Mouse (Mus musculus) CD4-positive helper T cell, adult 2 months (primary cell): Measurements from ENCODE around the gene Acadvl.

Source experiments
- DNase-seq: peaks from one replicate; pipeline ENCODE4 v3.0.0-alpha.2; 2012; ENCODE audit warnings: low read depth, missing footprints, low spot score

Acadvl gene

GRCm38 (mm10) chr11:69980196-69981140, 34.7 kb downstream of the Acadvl start:
- peak; percentile 95 for DNase-seq

- peak; percentile 41 for DNase-seq
These were observed 35.4 kb downstream of the Acadvl start for GRCm38 (mm10) chr11:69979827-69980195.

- no peak for DNase-seq
These were observed 38.9 kb downstream of the Acadvl start for GRCm38 (mm10) chr11:69976271-69976670.

GRCm38 (mm10) chr11:69974907-69975306, 40.3 kb downstream of the Acadvl start:
- DNase-seq: no peak

- DNase-seq: no peak
These were observed 44.4 kb downstream of the Acadvl start for GRCm38 (mm10) chr11:69970775-69971174.

GRCm38 (mm10) chr11:69970222-69970621, 45.0 kb downstream of the Acadvl start:
- no peak for DNase-seq

- no peak for DNase-seq
These were observed 46.4 kb downstream of the Acadvl start for GRCm38 (mm10) chr11:69968793-69969192.

GRCm38 (mm10) chr11:69966860-69967517, 48.2 kb downstream of the Acadvl start:
- DNase-seq: no peak

- peak; percentile 26 for DNase-seq
These were observed 49.0 kb downstream of the Acadvl start for GRCm38 (mm10) chr11:69966006-69966859.

- DNase-seq: peak; percentile 14
These were observed 49.8 kb downstream of the Acadvl start for GRCm38 (mm10) chr11:69965271-69966005.

GRCm38 (mm10) chr11:69964650-69965270, 50.5 kb downstream of the Acadvl start, which contains the start of gene Cldn7:
Gene Cldn7 (plus strand): TSS chr11:69964779.
- DNase-seq: no peak

- DNase-seq: no peak
These were observed 53.4 kb downstream of the Acadvl start for GRCm38 (mm10) chr11:69961841-69962240.

- no peak for DNase-seq
These were observed 54.6 kb downstream of the Acadvl start for GRCm38 (mm10) chr11:69960616-69961015.
